Mouse (Mus musculus) hindbrain, embryonic 10.5 days (tissue): ENCODE data around the gene Zfp146. TPM values are rescaled to one million over a fixed set of nuclear protein-coding genes. Genes with fewer than 3 reads are reported as not detected.
A peak's percentile ranks its signal among the peaks of the same experiment; 100 is the strongest.
"Not testable (repeated sequence)": the region's sequence is repeated elsewhere in the genome, so short reads cannot be mapped to it uniquely, and the experiment has no call there.

Experiments
- DNase-seq: peaks from one replicate; pipeline ENCODE4 v3.0.0-alpha.2; 2017; ENCODE audit warnings: low spot score
- H3K27ac ChIP-seq: fragments of 300-500 bp; sonication (generic); 2 replicates; pipeline ENCODE4 v1.5.1; 2016; ENCODE audit warnings: mild to moderate bottlenecking, moderate library complexity
- H3K27me3 ChIP-seq: fragments of 300-500 bp; sonication (generic); 2 replicates; pipeline ENCODE4 v1.6.1; 2016; ENCODE audit warnings: mild to moderate bottlenecking; ENCODE audit not compliant: poor library complexity, insufficient read depth, severe bottlenecking
- H3K36me3 ChIP-seq: fragments of 300-500 bp; sonication (generic); 2 replicates; pipeline ENCODE4 v1.6.1; 2016; ENCODE audit warnings: mild to moderate bottlenecking, moderate library complexity
- H3K4me1 ChIP-seq: fragments of 300-500 bp; sonication (generic); replicated peaks from 2 replicates; pipeline ENCODE4 v1.6.1; 2016; ENCODE audit warnings: mild to moderate bottlenecking
- H3K4me3 ChIP-seq: fragments of 300-500 bp; sonication (generic); 2 replicates; pipeline ENCODE4 v1.5.1; 2016; ENCODE audit warnings: mild to moderate bottlenecking, moderate library complexity
- H3K9me3 ChIP-seq: fragments of 300-500 bp; sonication (generic); 2 replicates; pipeline ENCODE4 v1.6.1; 2016; ENCODE audit warnings: mild to moderate bottlenecking, moderate library complexity
- WGBS: fragments of 180-500 bp; shearing (Covaris S2); methylation state at CpG from one replicate; pipeline ENCODE4 v1.1.7; 2016; 5-methylcytosine and 5-hydroxymethylcytosine counted together
- polyA plus RNA-seq: library from polyadenylated mRNA; unstranded; fragments of >200 nt; fragmentation: Nextera tagmentation; extraction: Ambion mirVana; gene quantifications from 2 replicates; pipeline ENCODE4 v1.2.1, GENCODE M21; 2016

Gene Zfp146
- polyA plus RNA-seq, 1 experiment from 2014 or later: 10.5 TPM

- Histone ChIP-seq H3K36me3 (peaks cover 51% of the 10 kb centered on the region), H3K9me3 (no peaks in the 10 kb centered on the region), H3K27ac (peak within 1 kb of the TSS; percentile 57), H3K27me3 (no peaks in the 10 kb centered on the region), H3K4me1 (peaks cover 15% of the 10 kb centered on the region), H3K4me3 (peak within 1 kb of the TSS; percentile 45)
- peak; percentile 82 for DNase-seq
- under 1% methylated on average over 11 of the region's 11 CpGs for WGBS
These were observed 14.3 kb upstream of the Zfp146 start, which contains the start of gene Cox7a1 for GRCm38 (mm10) chr7:30183879-30184289. Gene Cox7a1 (plus strand): TSS chr7:30184144.

DNA sequence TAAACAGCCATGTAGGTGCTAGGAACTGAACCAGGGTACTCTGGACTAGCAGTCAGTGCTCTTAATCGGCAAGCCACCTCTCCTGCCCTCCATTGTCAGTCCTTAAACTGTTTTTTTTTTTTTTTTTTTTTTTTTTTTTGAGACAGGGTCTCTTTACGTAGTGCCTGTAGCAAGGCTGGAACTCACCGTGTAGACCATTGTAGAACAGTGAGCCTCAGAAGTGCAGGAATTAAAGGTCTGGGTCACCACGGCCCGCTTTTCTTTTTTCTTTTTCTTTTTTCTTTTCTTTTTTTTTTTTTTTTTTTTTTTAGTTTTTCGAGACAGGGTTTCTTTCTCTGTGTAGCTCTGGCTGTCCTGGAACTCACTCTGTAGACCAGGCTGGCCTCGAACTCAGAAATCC, 13.6 kb upstream of the Zfp146 start:
- not testable (repeated sequence) for H3K27ac ChIP-seq, H3K4me3 ChIP-seq, DNase-seq, H3K27me3 ChIP-seq, H3K9me3 ChIP-seq
- peaks cover 51% of the 10 kb centered on the region for H3K36me3 ChIP-seq
- peaks cover 15% of the 10 kb centered on the region for H3K4me1 ChIP-seq
- WGBS: 74% methylated on average over 6 of the region's 7 CpGs

DNA sequence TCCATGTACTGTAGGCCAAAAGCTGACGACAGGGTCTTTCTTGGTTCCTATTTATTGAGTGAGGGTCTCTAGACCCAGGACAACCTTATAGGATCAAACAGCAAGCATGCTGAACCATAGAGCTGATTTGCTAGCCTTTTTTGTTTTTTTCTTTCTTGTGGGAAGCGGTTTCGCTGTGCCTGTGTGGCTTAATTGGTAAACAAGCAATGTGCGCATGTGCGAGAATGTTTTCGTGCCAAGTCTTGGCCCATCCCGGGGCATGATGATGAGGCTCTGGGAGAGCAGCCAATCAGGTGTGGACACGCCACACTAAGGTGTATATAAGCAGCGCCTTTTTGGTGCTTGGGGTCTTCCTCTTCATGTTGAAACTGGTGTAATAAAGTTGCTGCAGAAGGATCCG, 12.4 kb upstream of the Zfp146 start:
- Histone ChIP-seq H3K36me3 (peaks cover 49% of the 10 kb centered on the region), H3K4me1 (peaks cover 15% of the 10 kb centered on the region)
- DNase-seq, H3K4me3 ChIP-seq, H3K27ac ChIP-seq, H3K27me3 ChIP-seq, H3K9me3 ChIP-seq: not testable (repeated sequence)
- 94% methylated on average over 10 of the region's 10 CpGs for WGBS

- DNase-seq: peak; percentile 70
- Histone ChIP-seq H3K36me3 (peaks cover 49% of the 10 kb centered on the region), H3K27me3 (no peaks in the 10 kb centered on the region), H3K9me3 (no peaks in the 10 kb centered on the region), H3K4me1 (peaks cover 15% of the 10 kb centered on the region), H3K4me3 (no peak overlapping the region), H3K27ac (no peak overlapping the region)
- 5% methylated on average over 4 of the region's 4 CpGs for WGBS
These were observed 11.8 kb upstream of the Zfp146 start for GRCm38 (mm10) chr7:30181308-30181707.

DNA sequence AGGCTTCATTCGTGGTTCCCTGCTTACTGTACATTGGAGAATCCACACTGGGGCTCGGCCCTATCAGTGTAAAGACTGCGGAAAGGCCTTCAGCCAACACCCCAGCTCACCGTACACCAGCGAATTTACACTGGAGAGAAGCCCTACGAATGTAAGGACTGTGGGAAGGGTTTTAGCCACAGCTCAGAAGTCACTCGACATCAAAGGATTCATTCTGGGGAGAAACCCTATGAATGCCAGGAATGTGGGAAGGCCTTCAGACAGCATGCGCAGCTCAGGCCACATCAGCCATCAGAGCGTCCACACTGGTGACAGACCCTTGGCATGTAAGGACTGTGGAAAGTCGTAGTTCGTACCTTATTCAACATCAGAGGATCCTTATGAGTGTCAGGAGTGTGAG, 8.7 kb upstream of the Zfp146 start:
- H3K4me1 ChIP-seq: no peaks in the 10 kb centered on the region
- H3K27ac ChIP-seq: no peak overlapping the region
- DNase-seq: no peak
- 86% methylated on average over 11 of the region's 11 CpGs for whole genome bisulfite sequencing
- H3K4me3 ChIP-seq: no peak overlapping the region
- no peaks in the 10 kb centered on the region for H3K9me3 ChIP-seq
- H3K36me3 ChIP-seq: peaks cover 46% of the 10 kb centered on the region
- no peaks in the 10 kb centered on the region for H3K27me3 ChIP-seq

- no peak overlapping the region for H3K27ac ChIP-seq
- WGBS: 86% methylated on average over 12 of the region's 12 CpGs
- H3K36me3 ChIP-seq: peaks cover 50% of the 10 kb centered on the region
- H3K4me3 ChIP-seq: no peak overlapping the region
- no peaks in the 10 kb centered on the region for H3K27me3 ChIP-seq
- no peak for DNase-seq
- H3K4me1 ChIP-seq: no peaks in the 10 kb centered on the region
- no peaks in the 10 kb centered on the region for H3K9me3 ChIP-seq
These were observed 6.9 kb upstream of the Zfp146 start for GRCm38 (mm10) chr7:30176474-30176873.

DNA sequence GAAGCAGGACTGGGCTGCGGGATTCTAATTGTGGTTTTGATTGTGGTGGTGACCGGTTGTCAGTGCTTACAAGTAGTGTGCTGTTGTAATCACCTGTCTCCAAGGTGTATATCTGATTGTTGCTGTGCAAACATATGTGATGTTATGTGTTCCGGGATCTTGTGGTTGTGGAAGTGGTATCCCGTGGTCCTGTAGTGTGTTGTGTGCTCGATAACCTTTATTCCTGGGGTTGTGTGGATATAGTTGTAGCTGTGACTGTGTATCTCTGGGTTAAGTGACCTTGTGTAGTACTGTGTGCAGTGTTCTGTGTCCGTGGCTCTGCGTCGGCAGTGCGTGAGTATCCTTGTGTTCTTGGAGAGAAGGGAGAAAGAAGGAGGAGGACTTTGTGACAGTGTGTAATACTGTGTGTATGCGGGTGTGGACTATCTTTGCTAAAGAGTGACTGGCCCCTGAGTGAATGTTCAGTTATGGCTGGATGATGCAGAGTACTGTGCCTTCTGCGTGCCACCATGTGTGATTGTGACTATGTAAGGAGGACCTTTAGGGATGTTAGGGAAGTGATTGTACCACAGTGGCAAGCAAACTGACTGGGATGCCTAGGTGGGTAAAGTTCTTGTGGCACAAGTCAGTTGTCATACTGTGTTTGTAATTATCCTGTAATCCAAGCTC, 867 bp upstream of the Zfp146 start:
- peaks cover 42% of the 10 kb centered on the region for H3K36me3 ChIP-seq
- H3K27me3 ChIP-seq: no peaks in the 10 kb centered on the region
- H3K4me3 ChIP-seq: peak overlapping the region; percentile 69
- 29% methylated on average over 11 of the region's 11 CpGs for WGBS
- H3K27ac ChIP-seq: peak overlapping the region; percentile 97
- no peak for DNase-seq
- H3K4me1 ChIP-seq: peaks cover 8% of the 10 kb centered on the region
- H3K9me3 ChIP-seq: peaks cover 28% of the 10 kb centered on the region

- peak overlapping the region; percentile 97 for H3K27ac ChIP-seq
- no peak for DNase-seq
- H3K4me1 ChIP-seq: peaks cover 8% of the 10 kb centered on the region
- H3K4me3 ChIP-seq: peak overlapping the region; percentile 69
- H3K36me3 ChIP-seq: peaks cover 54% of the 10 kb centered on the region
- H3K9me3 ChIP-seq: peaks cover 42% of the 10 kb centered on the region
- 3% methylated on average over 21 of the region's 21 CpGs for WGBS
- no peaks in the 10 kb centered on the region for H3K27me3 ChIP-seq
These were observed 502 bp downstream of the Zfp146 start for GRCm38 (mm10) chr7:30168914-30169582.

- Histone ChIP-seq H3K36me3 (peaks cover 85% of the 10 kb centered on the region), H3K27ac (no peak overlapping the region), H3K4me3 (no peak overlapping the region), H3K9me3 (peaks cover 85% of the 10 kb centered on the region), H3K4me1 (no peaks in the 10 kb centered on the region), H3K27me3 (no peaks in the 10 kb centered on the region)
- DNase-seq: no peak
- 95% methylated on average over 2 of the region's 2 CpGs for WGBS
These were observed 4.8 kb downstream of the Zfp146 start for GRCm38 (mm10) chr7:30164745-30165144.

GRCm38 (mm10) chr7:30163113-30163512, 6.4 kb downstream of the Zfp146 start:
- no peak for DNase-seq

DNA sequence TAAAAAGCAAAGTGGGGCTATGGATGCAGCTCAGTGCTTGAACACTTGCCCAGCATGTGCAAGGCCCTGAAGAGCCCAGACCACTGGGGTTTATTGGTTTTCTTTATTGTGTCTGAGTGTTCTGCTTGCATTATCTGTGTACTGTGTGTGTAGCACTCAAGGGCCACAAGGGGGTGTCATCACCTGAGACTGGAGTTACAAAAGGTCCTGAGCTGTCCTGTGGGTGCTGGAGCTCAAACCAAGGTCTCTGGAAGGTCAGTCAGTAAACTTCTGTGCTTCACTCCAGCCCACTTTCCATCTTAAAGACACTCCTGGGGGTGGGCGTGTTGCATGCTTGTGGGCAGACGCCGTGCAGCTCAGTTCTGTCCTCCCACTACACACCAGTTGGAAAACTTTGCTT, 14.0 kb downstream of the Zfp146 start:
- 97% methylated on average over 3 of the region's 3 CpGs for WGBS
- no peak overlapping the region for H3K27ac ChIP-seq
- H3K9me3 ChIP-seq: peaks cover 98% of the 10 kb centered on the region
- H3K27me3 ChIP-seq: no peaks in the 10 kb centered on the region
- H3K36me3 ChIP-seq: peaks cover 95% of the 10 kb centered on the region
- H3K4me3 ChIP-seq: no peak overlapping the region
- DNase-seq: no peak
- H3K4me1 ChIP-seq: no peaks in the 10 kb centered on the region

More at GRCm38 (mm10) chr7:30163113-30163512, 6.4 kb downstream of the Zfp146 start:
- peaks cover 99% of the 10 kb centered on the region for H3K9me3 ChIP-seq
- H3K27me3 ChIP-seq: no peaks in the 10 kb centered on the region
- WGBS: 98% methylated on average over 5 of the region's 5 CpGs
- no peak overlapping the region for H3K27ac ChIP-seq
- no peak overlapping the region for H3K4me3 ChIP-seq
- no peaks in the 10 kb centered on the region for H3K4me1 ChIP-seq
- peaks cover 100% of the 10 kb centered on the region for H3K36me3 ChIP-seq

DNA sequence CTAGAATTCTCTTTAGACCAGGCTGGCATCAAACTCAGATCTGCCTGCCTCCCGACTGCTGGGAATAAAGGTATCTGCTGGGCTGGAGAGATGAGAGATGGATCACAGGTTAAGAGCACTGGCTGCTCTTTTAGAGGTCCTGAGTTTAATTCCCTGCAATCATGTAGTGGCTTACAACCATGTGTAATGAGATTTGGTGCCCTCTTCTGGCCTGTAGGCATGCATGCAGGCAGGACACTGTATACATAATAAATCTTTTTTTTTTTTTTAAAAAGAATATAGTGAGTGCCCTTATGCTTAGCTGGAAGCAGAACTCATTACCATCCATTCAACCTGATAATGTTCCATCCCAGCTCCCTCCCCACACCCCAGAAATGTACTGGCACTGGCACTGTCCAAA, 15.5 kb downstream of the Zfp146 start:
- Histone ChIP-seq H3K9me3 (peaks cover 98% of the 10 kb centered on the region), H3K36me3 (peaks cover 95% of the 10 kb centered on the region), H3K4me1 (no peaks in the 10 kb centered on the region), H3K4me3 (no peak overlapping the region), H3K27ac (no peak overlapping the region), H3K27me3 (no peaks in the 10 kb centered on the region)
- DNase-seq: no peak
- 95% methylated on average over 1 of the region's 1 CpGs for WGBS

DNA sequence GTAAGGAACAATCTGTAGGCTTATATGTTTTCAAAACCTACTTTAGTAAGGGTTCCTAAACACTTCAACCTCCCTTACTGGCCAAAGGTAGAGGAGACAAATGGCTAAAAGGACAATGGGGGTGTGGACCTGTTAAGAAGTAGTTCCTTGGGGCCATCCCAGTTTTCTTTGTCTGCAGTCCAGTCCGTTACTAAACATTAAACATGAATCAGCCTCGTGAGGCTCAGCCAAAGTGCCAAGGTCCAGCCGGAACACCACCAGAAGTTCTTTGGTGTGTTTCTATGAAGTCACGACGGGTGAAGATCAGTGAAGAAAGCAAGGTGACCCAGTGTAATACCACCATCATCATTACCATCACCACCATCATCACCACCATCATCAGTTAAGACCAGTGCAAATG, 22.5 kb downstream of the Zfp146 start:
- 93% methylated on average over 5 of the region's 5 CpGs for WGBS
- Histone ChIP-seq H3K27ac (no peak overlapping the region), H3K27me3 (no peaks in the 10 kb centered on the region), H3K4me3 (no peak overlapping the region), H3K9me3 (peaks cover 69% of the 10 kb centered on the region), H3K36me3 (peaks cover 67% of the 10 kb centered on the region), H3K4me1 (peaks cover 5% of the 10 kb centered on the region)
- no peak for DNase-seq
